Mouse (Mus musculus): ENCODE results near the gene Ap1m1.

Ap1m1 gene

GRCm38 (mm10) chr8:72293309-72293708 is 53.5 kb downstream of the Ap1m1 start:
- DNase-seq (ENCODE audit: low spot score in 2 of 2): no peak

- no peak for DNase-seq (ENCODE audit: low spot score in 2 of 2)
Observed at GRCm38 (mm10) chr8:72295125-72295524, 55.3 kb downstream of the Ap1m1 start.

- DNase-seq (ENCODE audit: low spot score in 2 of 2): peak in 1 of 2 experiments; percentile 33
Observed at GRCm38 (mm10) chr8:72295679-72296078, 55.9 kb downstream of the Ap1m1 start.

- DNase-seq (ENCODE audit: low spot score in 2 of 2): no peak
Observed at GRCm38 (mm10) chr8:72296561-72296960, 56.7 kb downstream of the Ap1m1 start.

GRCm38 (mm10) chr8:72298928-72299327 is 59.1 kb downstream of the Ap1m1 start:
- no peak for DNase-seq (ENCODE audit: low spot score in 2 of 2)

- no peak for DNase-seq (ENCODE audit: low spot score in 2 of 2)
Observed at GRCm38 (mm10) chr8:72300654-72301400, 61.0 kb downstream of the Ap1m1 start.

- no peak for DNase-seq (ENCODE audit: low spot score in 2 of 2)
Observed at GRCm38 (mm10) chr8:72301497-72301896, 61.7 kb downstream of the Ap1m1 start.

- no peak for DNase-seq (ENCODE audit: low spot score in 2 of 2)
Observed at GRCm38 (mm10) chr8:72302986-72303612, 63.3 kb downstream of the Ap1m1 start.

GRCm38 (mm10) chr8:72303633-72304032 is 63.8 kb downstream of the Ap1m1 start:
- no peak for DNase-seq (ENCODE audit: low spot score in 2 of 2)

- DNase-seq (ENCODE audit: low spot score in 2 of 2): no peak
Observed at GRCm38 (mm10) chr8:72305210-72305905, 65.5 kb downstream of the Ap1m1 start, which contains the start of gene Gm10282. Gm10282 (minus strand) TSS chr8:72305260.

- no peak for DNase-seq (ENCODE audit: low spot score in 2 of 2)
Observed at GRCm38 (mm10) chr8:72306913-72307312, 67.1 kb downstream of the Ap1m1 start.
